Mouse (Mus musculus) ES-Bruce4 (cell line): ENCODE measurements around the gene Fndc3b. TPM values are rescaled to one million over a fixed set of nuclear protein-coding genes. Genes with fewer than 3 reads are reported as not detected.
A peak's percentile ranks its signal among the peaks of the same experiment; 100 is the strongest.

ENCODE experiments used
- H3K27ac ChIP-seq: 2 replicates; pipeline ENCODE4 v1.5.1; 2012; ENCODE audit warnings: low read length, inconsistent platforms; ENCODE audit not compliant: insufficient read depth
- H3K27me3 ChIP-seq: 2 replicates; pipeline ENCODE4 v1.6.1; 2012; ENCODE audit warnings: mild to moderate bottlenecking, low read length, inconsistent platforms; ENCODE audit not compliant: control insufficient read depth, poor library complexity, insufficient read depth, severe bottlenecking
- H3K36me3 ChIP-seq: 2 replicates; pipeline ENCODE4 v1.6.1; 2012; ENCODE audit warnings: inconsistent platforms, mild to moderate bottlenecking, low read length, moderate library complexity; ENCODE audit not compliant: control insufficient read depth, poor library complexity, insufficient read depth, severe bottlenecking
- H3K4me1 ChIP-seq: one replicate; pipeline ENCODE4 v1.8.1; 2011; ENCODE audit warnings: low read length; ENCODE audit not compliant: control insufficient read depth, insufficient read depth
- H3K4me3 ChIP-seq: 2 replicates; pipeline ENCODE4 v1.5.1; 2011; ENCODE audit warnings: low read depth, mild to moderate bottlenecking, low read length
- H3K9ac ChIP-seq: 2 replicates; pipeline ENCODE4 v1.6.1; 2012; ENCODE audit warnings: low read depth, mild to moderate bottlenecking, inconsistent platforms; ENCODE audit not compliant: poor library complexity, severe bottlenecking
- H3K9me3 ChIP-seq: replicated peaks from 2 replicates; pipeline ENCODE4 v1.6.1; 2012; ENCODE audit warnings: mild to moderate bottlenecking, low read length, inconsistent platforms; ENCODE audit not compliant: control insufficient read depth, poor library complexity, insufficient read depth, severe bottlenecking
- CTCF ChIP-seq: IDR thresholded peaks from one replicate; pipeline ENCODE4 v1.8.1; 2011; ENCODE audit warnings: low read depth, low read length
- EP300 ChIP-seq: IDR thresholded peaks from 2 replicates; pipeline ENCODE4 v1.6.1; 2011; ENCODE audit warnings: low read depth, low read length; ENCODE audit not compliant: insufficient read depth
- POLR2A ChIP-seq: IDR thresholded peaks from one replicate; pipeline ENCODE4 v1.8.1; 2011; ENCODE audit warnings: low read length; ENCODE audit not compliant: insufficient read depth
- polyA plus RNA-seq: library from polyadenylated mRNA; stranded (reverse); fragments of >200 nt; gene quantifications from 2 replicates; pipeline ENCODE4 v1.2.4, GENCODE M21; 2011; ENCODE audit warnings: low read depth; ENCODE audit not compliant: missing spikeins, insufficient read depth, insufficient read length

The Fndc3b gene
- polyA plus RNA-seq, 1 experiment: 36.7 TPM

GRCm38 (mm10) chr3:27712421-27712820, 1.3 kb upstream of the Fndc3b start:
- TF ChIP-seq POLR2A (no peak), EP300 (no peak), CTCF (no peak)
- Histone ChIP-seq H3K27ac (no peak overlapping the region), H3K9ac (no peak overlapping the region), H3K9me3 (no peaks in the 10 kb centered on the region), H3K36me3 (no peaks in the 10 kb centered on the region), H3K4me3 (no peak overlapping the region), H3K4me1 (peaks cover 3% of the 10 kb centered on the region), H3K27me3 (no peaks in the 10 kb centered on the region; the same call in 1 of the 2 replicates)

- Histone ChIP-seq H3K9ac (peak overlapping the region; percentile 94), H3K27ac (no peak overlapping the region), H3K9me3 (no peaks in the 10 kb centered on the region), H3K4me1 (peaks cover 3% of the 10 kb centered on the region), H3K4me3 (peak overlapping the region; percentile 87), H3K36me3 (no peaks in the 10 kb centered on the region), H3K27me3 (no peaks in the 10 kb centered on the region; the same call in 1 of the 2 replicates)
- TF ChIP-seq POLR2A (no peak), CTCF (no peak), EP300 (no peak)
Measured at GRCm38 (mm10) chr3:27709906-27710647, 1.0 kb downstream of the Fndc3b start.

GRCm38 (mm10) chr3:27709096-27709905, 1.8 kb downstream of the Fndc3b start:
- TF ChIP-seq CTCF (no peak), POLR2A (no peak), EP300 (no peak)
- Histone ChIP-seq H3K36me3 (no peaks in the 10 kb centered on the region), H3K27me3 (no peaks in the 10 kb centered on the region; the same call in 1 of the 2 replicates), H3K9ac (peak overlapping the region; percentile 94), H3K4me3 (peak overlapping the region; percentile 87), H3K27ac (no peak overlapping the region), H3K4me1 (peaks cover 7% of the 10 kb centered on the region), H3K9me3 (no peaks in the 10 kb centered on the region)

GRCm38 (mm10) chr3:27708581-27708980, 2.5 kb downstream of the Fndc3b start:
- Histone ChIP-seq H3K4me3 (no peak overlapping the region), H3K27ac (no peak overlapping the region), H3K9ac (no peak overlapping the region), H3K27me3 (no peaks in the 10 kb centered on the region; the same call in 1 of the 2 replicates), H3K36me3 (no peaks in the 10 kb centered on the region), H3K4me1 (peaks cover 4% of the 10 kb centered on the region), H3K9me3 (no peaks in the 10 kb centered on the region)
- TF ChIP-seq EP300: no peak
- TF ChIP-seq CTCF: no peak
- no peak for TF ChIP-seq POLR2A

- H3K9me3 ChIP-seq: no peaks in the 10 kb centered on the region
- H3K4me1 ChIP-seq: peaks cover 11% of the 10 kb centered on the region
- H3K27me3 ChIP-seq: no peaks in the 10 kb centered on the region; the same call in 1 of the 2 replicates
- TF ChIP-seq EP300: no peak
- TF ChIP-seq POLR2A: no peak
- no peak for TF ChIP-seq CTCF
- no peak overlapping the region for H3K27ac ChIP-seq
- H3K4me3 ChIP-seq: no peak overlapping the region
- no peak overlapping the region for H3K9ac ChIP-seq
- no peaks in the 10 kb centered on the region for H3K36me3 ChIP-seq
Measured at GRCm38 (mm10) chr3:27705761-27706160, 5.3 kb downstream of the Fndc3b start.

GRCm38 (mm10) chr3:27705056-27705455, 6.1 kb downstream of the Fndc3b start:
- no peak overlapping the region for H3K4me3 ChIP-seq
- no peak overlapping the region for H3K27ac ChIP-seq
- H3K36me3 ChIP-seq: no peaks in the 10 kb centered on the region
- peaks cover 11% of the 10 kb centered on the region for H3K4me1 ChIP-seq
- H3K9me3 ChIP-seq: no peaks in the 10 kb centered on the region
- H3K9ac ChIP-seq: no peak overlapping the region
- TF ChIP-seq POLR2A (no peak), CTCF (no peak), EP300 (no peak)
- no peaks in the 10 kb centered on the region; the same call in 1 of the 2 replicates for H3K27me3 ChIP-seq
